Mouse (Mus musculus): ENCODE results near the gene Krt15. TPM values are rescaled to one million over a fixed set of nuclear protein-coding genes. Genes with fewer than 3 reads are reported as not detected.

Krt15 gene
- polyA plus RNA-seq, 1 experiment, result not detected

DNA sequence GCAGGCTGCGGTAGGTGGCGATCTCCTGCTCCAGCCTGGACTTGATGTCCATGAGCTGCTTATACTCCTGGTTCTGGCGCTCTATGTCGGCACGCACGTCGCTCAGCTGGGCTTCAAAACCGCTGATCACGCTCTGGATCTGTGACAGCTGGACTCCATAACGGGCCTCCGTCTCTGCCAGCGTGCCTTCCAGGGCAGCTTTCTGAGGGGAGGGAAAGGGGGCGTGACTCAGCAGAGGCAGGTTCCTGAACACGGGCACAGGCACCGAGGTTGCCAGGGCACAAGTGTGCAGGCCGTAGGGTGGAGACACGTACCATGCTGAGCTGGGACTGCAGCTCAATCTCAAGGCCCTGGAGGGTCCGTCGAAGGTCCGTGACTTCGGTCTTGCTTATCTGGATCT lies 5.2 kb upstream of the Krt15 start:
- TF ChIP-seq POLR2A (IDR thresholded peaks at IDR 0.05; ENCODE audit: borderline replicate concordance, control insufficient read depth, low read depth, low read length), result no peak
- TF ChIP-seq CTCF (IDR thresholded peaks at IDR 0.05; ENCODE audit: control insufficient read depth, insufficient read depth, low read length), result no peak
- H3K4me3 ChIP-seq (replicated peaks; ENCODE audit: control insufficient read depth, low read depth, low read length), result no peak overlapping the region
- H3K4me1 ChIP-seq (ENCODE audit: control insufficient read depth, insufficient read depth, low read length), result no peaks in the 10 kb centered on the region
- WGBS, result 91% methylated on average over 21 of the region's 21 CpGs
- no peak overlapping the region for H3K27ac ChIP-seq (ENCODE audit: control insufficient read depth, insufficient read depth, low read depth, low read length, poor library complexity)

DNA sequence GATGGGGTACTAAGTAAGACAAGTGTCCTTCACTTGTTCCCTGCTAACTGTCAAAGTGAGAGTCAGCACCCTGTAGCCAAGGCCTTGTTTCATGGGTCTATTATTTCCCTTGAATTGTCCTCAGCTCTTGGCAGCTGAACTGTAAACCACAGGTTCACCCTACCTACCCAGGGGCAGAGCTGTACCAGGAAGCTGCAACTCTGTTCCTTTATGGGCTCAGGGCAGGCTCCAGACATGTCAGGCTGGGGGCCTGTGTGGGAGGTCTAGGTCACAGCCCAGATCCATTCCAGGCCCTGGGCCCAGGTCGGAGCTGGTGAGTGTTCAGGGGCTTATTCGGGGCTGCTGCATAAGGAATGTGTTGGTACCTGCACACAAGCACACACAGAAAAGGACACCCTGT lies 3.7 kb upstream of the Krt15 start:
- Histone ChIP-seq H3K4me1 (ENCODE audit: control insufficient read depth, insufficient read depth, low read length) (no peaks in the 10 kb centered on the region), H3K4me3 (replicated peaks; ENCODE audit: control insufficient read depth, low read depth, low read length) (no peak overlapping the region), H3K27ac (ENCODE audit: control insufficient read depth, insufficient read depth, low read depth, low read length, poor library complexity) (no peak overlapping the region)
- no peak for TF ChIP-seq CTCF (IDR thresholded peaks at IDR 0.05; ENCODE audit: control insufficient read depth, insufficient read depth, low read length)
- TF ChIP-seq POLR2A (IDR thresholded peaks at IDR 0.05; ENCODE audit: borderline replicate concordance, control insufficient read depth, low read depth, low read length), result no peak
- 69% methylated on average over 2 of the region's 2 CpGs for whole genome bisulfite sequencing

DNA sequence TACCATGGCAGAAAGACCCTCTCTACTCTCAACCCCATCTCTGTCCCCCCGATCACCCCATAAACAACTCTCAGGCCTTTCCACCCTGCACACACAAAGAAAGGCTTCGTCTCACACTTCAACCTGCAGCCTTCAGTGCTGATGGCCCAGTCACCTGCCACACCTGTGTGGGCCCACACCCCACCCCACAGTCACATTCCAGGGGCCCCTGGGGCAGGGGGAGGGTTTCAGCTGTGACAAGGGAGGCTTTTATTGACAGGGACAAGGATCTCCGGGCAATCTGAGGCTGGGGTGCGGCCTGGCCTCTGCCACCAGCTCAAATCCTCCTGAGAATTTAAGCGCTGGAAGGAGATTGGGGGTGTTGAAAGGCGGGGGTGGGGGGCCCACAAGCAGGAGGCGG lies 3.1 kb upstream of the Krt15 start:
- no peak overlapping the region for H3K27ac ChIP-seq (ENCODE audit: control insufficient read depth, insufficient read depth, low read depth, low read length, poor library complexity)
- no peaks in the 10 kb centered on the region for H3K4me1 ChIP-seq (ENCODE audit: control insufficient read depth, insufficient read depth, low read length)
- H3K4me3 ChIP-seq (replicated peaks; ENCODE audit: control insufficient read depth, low read depth, low read length), result no peak overlapping the region
- no peak for TF ChIP-seq POLR2A (IDR thresholded peaks at IDR 0.05; ENCODE audit: borderline replicate concordance, control insufficient read depth, low read depth, low read length)
- TF ChIP-seq CTCF (IDR thresholded peaks at IDR 0.05; ENCODE audit: control insufficient read depth, insufficient read depth, low read length), result no peak
- 73% methylated on average over 7 of the region's 7 CpGs for WGBS

DNA sequence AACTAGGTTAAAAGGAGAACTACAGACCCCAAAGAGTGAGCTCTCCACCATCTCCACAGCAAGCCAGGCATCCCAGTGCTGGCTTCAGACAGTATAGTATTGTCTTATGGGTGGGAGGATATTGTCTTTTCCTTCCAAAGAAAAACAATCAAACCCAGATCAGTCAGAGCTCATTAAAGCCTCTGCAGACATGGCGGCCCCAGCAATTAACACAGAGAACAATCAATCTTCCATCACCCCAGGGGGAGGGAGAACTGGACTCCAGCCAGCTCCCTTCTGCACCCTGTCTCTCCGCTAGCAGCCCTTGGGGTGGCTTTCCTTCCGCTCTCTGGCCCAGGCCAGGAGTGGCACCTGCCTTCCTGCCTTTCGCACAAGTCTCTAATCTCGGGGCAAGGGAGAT lies 2.0 kb upstream of the Krt15 start:
- Histone ChIP-seq H3K27ac (ENCODE audit: control insufficient read depth, insufficient read depth, low read depth, low read length, poor library complexity) (no peak overlapping the region), H3K4me1 (ENCODE audit: control insufficient read depth, insufficient read depth, low read length) (no peaks in the 10 kb centered on the region), H3K4me3 (replicated peaks; ENCODE audit: control insufficient read depth, low read depth, low read length) (no peak overlapping the region)
- WGBS, result 50% methylated on average over 5 of the region's 5 CpGs
- TF ChIP-seq POLR2A (IDR thresholded peaks at IDR 0.05; ENCODE audit: borderline replicate concordance, control insufficient read depth, low read depth, low read length) (no peak), CTCF (IDR thresholded peaks at IDR 0.05; ENCODE audit: control insufficient read depth, insufficient read depth, low read length) (no peak)

- no peak for TF ChIP-seq CTCF (IDR thresholded peaks at IDR 0.05; ENCODE audit: control insufficient read depth, insufficient read depth, low read length)
- no peak for TF ChIP-seq POLR2A (IDR thresholded peaks at IDR 0.05; ENCODE audit: borderline replicate concordance, control insufficient read depth, low read depth, low read length)
- Histone ChIP-seq H3K4me3 (replicated peaks; ENCODE audit: control insufficient read depth, low read depth, low read length) (no peak overlapping the region), H3K4me1 (ENCODE audit: control insufficient read depth, insufficient read depth, low read length) (no peaks in the 10 kb centered on the region), H3K27ac (ENCODE audit: control insufficient read depth, insufficient read depth, low read depth, low read length, poor library complexity) (no peak overlapping the region)
- 38% methylated on average over 5 of the region's 5 CpGs for WGBS
These were observed 831 bp upstream of the Krt15 start for GRCm38 (mm10) chr11:100136559-100136958.

DNA sequence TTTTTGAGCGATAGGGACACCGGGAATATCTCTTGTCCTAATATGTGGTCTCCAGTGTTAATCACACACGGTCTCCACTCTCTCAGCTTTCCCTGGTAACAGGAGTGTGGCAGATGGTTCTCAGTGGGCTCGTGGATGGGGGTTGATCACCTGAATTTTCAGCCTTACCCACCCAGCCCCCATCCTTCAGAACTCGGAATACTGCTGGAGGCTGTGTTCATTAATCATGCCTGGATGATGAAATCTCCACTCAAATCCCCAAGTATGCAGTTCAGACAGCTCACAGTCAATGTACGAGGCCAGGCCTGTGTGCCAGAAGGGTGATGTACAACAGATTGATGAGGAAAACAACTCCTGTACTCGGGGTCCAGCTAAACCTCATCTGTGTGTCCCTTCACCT lies 10.8 kb downstream of the Krt15 start:
- no peak for TF ChIP-seq POLR2A (IDR thresholded peaks at IDR 0.05; ENCODE audit: borderline replicate concordance, control insufficient read depth, low read depth, low read length)
- no peak for TF ChIP-seq CTCF (IDR thresholded peaks at IDR 0.05; ENCODE audit: control insufficient read depth, insufficient read depth, low read length)
- WGBS, result 73% methylated on average over 7 of the region's 7 CpGs
- no peak overlapping the region for H3K27ac ChIP-seq (ENCODE audit: control insufficient read depth, insufficient read depth, low read depth, low read length, poor library complexity)
- no peak overlapping the region for H3K4me3 ChIP-seq (replicated peaks; ENCODE audit: control insufficient read depth, low read depth, low read length)
- H3K4me1 ChIP-seq (ENCODE audit: control insufficient read depth, insufficient read depth, low read length), result no peaks in the 10 kb centered on the region

GRCm38 (mm10) chr11:100121466-100121865 lies 14.3 kb downstream of the Krt15 start, which contains the start of gene Krt13:
Krt13 (minus strand) TSS chr11:100121566.
- TF ChIP-seq POLR2A (IDR thresholded peaks at IDR 0.05; ENCODE audit: borderline replicate concordance, control insufficient read depth, low read depth, low read length) (no peak), CTCF (IDR thresholded peaks at IDR 0.05; ENCODE audit: control insufficient read depth, insufficient read depth, low read length) (no peak)
- H3K4me3 ChIP-seq (replicated peaks; ENCODE audit: control insufficient read depth, low read depth, low read length), result no peak within 1 kb of the TSS
- H3K27ac ChIP-seq (ENCODE audit: control insufficient read depth, insufficient read depth, low read depth, low read length, poor library complexity), result no peak within 1 kb of the TSS
- H3K4me1 ChIP-seq (ENCODE audit: control insufficient read depth, insufficient read depth, low read length), result no peaks in the 10 kb centered on the region
- WGBS, result 62% methylated on average over 3 of the region's 3 CpGs

DNA sequence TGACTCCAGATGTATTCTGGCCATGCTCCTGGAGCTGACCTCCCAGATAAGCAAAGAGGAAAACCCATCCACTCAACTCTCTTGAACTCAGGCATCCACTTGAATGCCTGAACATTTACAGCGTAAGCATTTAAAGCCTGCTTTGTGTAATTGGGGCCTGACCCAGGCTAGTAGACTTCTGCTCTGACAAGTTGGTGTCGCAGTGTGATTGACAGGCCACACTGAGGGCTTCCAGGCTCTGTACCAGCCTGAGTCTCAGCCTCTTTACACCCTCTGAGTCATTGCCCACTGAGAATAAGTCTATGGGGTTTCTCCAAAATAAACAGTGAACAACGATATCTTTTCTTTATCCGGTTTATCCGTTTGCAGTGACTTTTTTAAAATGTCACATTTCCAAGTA lies 15.4 kb downstream of the Krt15 start:
- WGBS, result 83% methylated on average over 5 of the region's 5 CpGs
- TF ChIP-seq POLR2A (IDR thresholded peaks at IDR 0.05; ENCODE audit: borderline replicate concordance, control insufficient read depth, low read depth, low read length), result no peak
- TF ChIP-seq CTCF (IDR thresholded peaks at IDR 0.05; ENCODE audit: control insufficient read depth, insufficient read depth, low read length), result no peak

DNA sequence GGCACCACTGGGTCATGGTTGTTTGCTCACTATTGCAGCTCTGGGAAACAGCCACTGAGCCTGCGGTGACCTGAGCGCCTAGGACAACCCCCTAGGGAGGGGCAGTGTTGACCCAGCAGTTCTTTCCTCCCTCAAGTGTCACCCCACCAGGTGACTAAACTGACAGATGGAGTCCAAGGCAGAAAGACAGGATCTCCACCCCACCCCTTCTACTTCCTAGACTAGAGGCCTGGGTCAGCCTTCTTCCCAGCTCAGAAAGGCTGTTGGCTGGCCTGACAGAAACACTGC lies 22.0 kb downstream of the Krt15 start:
- no peaks in the 10 kb centered on the region for H3K4me1 ChIP-seq (ENCODE audit: control insufficient read depth, insufficient read depth, low read length)
- TF ChIP-seq POLR2A (IDR thresholded peaks at IDR 0.05; ENCODE audit: borderline replicate concordance, control insufficient read depth, low read depth, low read length) (no peak), CTCF (IDR thresholded peaks at IDR 0.05; ENCODE audit: control insufficient read depth, insufficient read depth, low read length) (no peak)
- H3K4me3 ChIP-seq (replicated peaks; ENCODE audit: control insufficient read depth, low read depth, low read length), result no peak overlapping the region
- WGBS, result 88% methylated on average over 2 of the region's 2 CpGs
- H3K27ac ChIP-seq (ENCODE audit: control insufficient read depth, insufficient read depth, low read depth, low read length, poor library complexity), result no peak overlapping the region

More for the DNA sequence above, 15.4 kb downstream of the Krt15 start:
- Histone ChIP-seq H3K4me3 (replicated peaks; ENCODE audit: control insufficient read depth, low read depth, low read length) (no peak overlapping the region), H3K4me1 (ENCODE audit: control insufficient read depth, insufficient read depth, low read length) (no peaks in the 10 kb centered on the region), H3K27ac (ENCODE audit: control insufficient read depth, insufficient read depth, low read depth, low read length, poor library complexity) (no peak overlapping the region)
